ENCODE assay signal across 13 mouse cellular contexts in the genomic region with DNA sequence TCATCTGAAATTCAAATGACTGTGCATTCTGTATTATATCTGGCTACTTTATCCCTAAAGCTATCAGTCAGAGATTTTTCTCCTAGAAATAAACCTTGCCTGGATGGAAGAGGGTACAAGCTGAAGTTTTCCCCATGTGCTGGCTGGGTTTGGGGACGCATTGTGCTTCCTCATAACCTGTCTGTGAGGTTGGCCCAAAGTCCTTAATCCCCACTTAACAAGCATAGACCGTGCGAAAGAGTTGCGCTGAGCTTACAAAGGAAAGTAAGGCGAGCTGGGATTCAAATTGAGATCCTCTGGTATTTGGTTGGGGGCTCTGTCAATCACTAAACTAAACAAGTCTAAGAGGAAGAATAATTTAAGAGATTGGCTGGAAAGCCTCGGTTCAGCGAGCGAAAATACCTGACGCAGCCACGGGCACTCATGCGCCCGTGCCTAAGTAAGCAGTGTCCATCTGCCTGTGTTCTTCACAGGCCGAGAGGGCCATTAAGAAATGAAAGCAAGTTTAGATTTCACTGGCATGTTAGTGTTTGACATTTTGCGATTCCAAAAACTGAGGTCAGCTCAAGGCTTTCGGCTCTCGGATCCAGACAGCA.
DNase-seq lines count a peak whose midpoint lies in the region; ATAC-seq and TF ChIP-seq lines count a peak whose summit lies in the region.
"Had no signal": no experiment of that assay in that cellular context is flagged by ENCODE, and none has a peak within 500 bp of the region (broad histone marks: within the 10 kb centered on the region; RNA-seq: fewer than 3 reads in every experiment).

No protein-coding gene starts in this region.

- WGBS in kidney, postnatal 0 days, result 58% methylated on average over 16 of the region's 16 CpGs
- 18% methylated on average over 16 of the region's 16 CpGs for WGBS in forebrain, embryonic 11.5 days
- WGBS in midbrain, embryonic 15.5 days, result 20% methylated on average over 16 of the region's 16 CpGs
- 71% methylated on average over 16 of the region's 16 CpGs for WGBS in hindbrain, postnatal 0 days

- H3K9me3 ChIP-seq in kidney, postnatal 0 days (replicated peaks; ENCODE audit: low read length), result no peaks in the 10 kb centered on the region
- H3K9me3 ChIP-seq in forebrain, embryonic 11.5 days (ENCODE audit: control insufficient read depth, low read length), result no peaks in the 10 kb centered on the region
- no peaks in the 10 kb centered on the region for H3K9me3 ChIP-seq in midbrain, embryonic 15.5 days
- no peaks in the 10 kb centered on the region for H3K9me3 ChIP-seq in hindbrain, postnatal 0 days (ENCODE audit: low read length)
- H3K9me3 ChIP-seq: liver, embryonic 12.5 days; megakaryocyte, embryonic 14.5 days had no signal

- no peak for ATAC-seq in kidney, postnatal 0 days (replicated peaks; ENCODE audit: low FRiP score, low read depth)
- peak; percentile 46; the same call in 1 of the 2 replicates for ATAC-seq in forebrain, embryonic 11.5 days (replicated peaks; ENCODE audit: low FRiP score)
- ATAC-seq in midbrain, embryonic 15.5 days (replicated peaks), result no peak
- no peak for ATAC-seq in hindbrain, postnatal 0 days
- ATAC-seq: liver, embryonic 12.5 days had no signal

- H3K27me3 ChIP-seq in kidney, postnatal 0 days (ENCODE audit: insufficient read depth, low read length), result no peaks in the 10 kb centered on the region
- H3K27me3 ChIP-seq in forebrain, embryonic 11.5 days (ENCODE audit: control insufficient read depth, insufficient read depth, low read length), result no peaks in the 10 kb centered on the region
- H3K27me3 ChIP-seq in midbrain, embryonic 15.5 days (replicated peaks), result no peaks in the 10 kb centered on the region
- H3K27me3 ChIP-seq in hindbrain, postnatal 0 days (ENCODE audit: insufficient read depth, low read length), result no peaks in the 10 kb centered on the region
- H3K27me3 ChIP-seq: liver, embryonic 12.5 days; megakaryocyte, embryonic 14.5 days had no signal

- peak overlapping the region; percentile 24 for H3K4me2 ChIP-seq in kidney, postnatal 0 days (ENCODE audit: low read length)
- peak overlapping the region; percentile 38 for H3K4me2 ChIP-seq in forebrain, embryonic 11.5 days (ENCODE audit: low read depth, low read length, severe bottlenecking)
- H3K4me2 ChIP-seq in midbrain, embryonic 15.5 days, result peak overlapping the region; percentile 45
- H3K4me2 ChIP-seq in hindbrain, postnatal 0 days (ENCODE audit: low read depth, low read length), result no peak overlapping the region
- H3K4me2 ChIP-seq: liver, embryonic 12.5 days had no signal

- H3K4me3 ChIP-seq in kidney, postnatal 0 days (replicated peaks; ENCODE audit: low read depth, low read length), result no peak overlapping the region
- 0 out of 2 replicates have a peak overlapping the region, but pooled peaks have one; percentile 5 for H3K4me3 ChIP-seq in forebrain, embryonic 11.5 days (ENCODE audit: low read depth, low read length)
- H3K4me3 ChIP-seq in midbrain, embryonic 15.5 days, result peak overlapping the region; percentile 21
- no peak overlapping the region for H3K4me3 ChIP-seq in hindbrain, postnatal 0 days (ENCODE audit: low read length)
- H3K4me3 ChIP-seq: hindbrain, embryonic 10.5 days; liver, embryonic 12.5 days; megakaryocyte, embryonic 14.5 days had no signal

- no peaks in the 10 kb centered on the region for H3K36me3 ChIP-seq in kidney, postnatal 0 days (ENCODE audit: insufficient read depth, low read length)
- H3K36me3 ChIP-seq in forebrain, embryonic 11.5 days (ENCODE audit: control insufficient read depth, insufficient read depth, low read length), result no peaks in the 10 kb centered on the region
- no peaks in the 10 kb centered on the region for H3K36me3 ChIP-seq in midbrain, embryonic 15.5 days (replicated peaks)
- no peaks in the 10 kb centered on the region for H3K36me3 ChIP-seq in hindbrain, postnatal 0 days (ENCODE audit: insufficient read depth, low read length)
- H3K36me3 ChIP-seq: hindbrain, embryonic 10.5 days; liver, embryonic 12.5 days had no signal

- H3K4me1 ChIP-seq in kidney, postnatal 0 days (replicated peaks; ENCODE audit: insufficient read depth, low read length), result no peaks in the 10 kb centered on the region
- H3K4me1 ChIP-seq in forebrain, embryonic 11.5 days (replicated peaks; ENCODE audit: control insufficient read depth, insufficient read depth, low read length), result no peaks in the 10 kb centered on the region
- peaks cover 7% of the 10 kb centered on the region; the same call in 1 of the 2 replicates for H3K4me1 ChIP-seq in midbrain, embryonic 15.5 days
- no peaks in the 10 kb centered on the region for H3K4me1 ChIP-seq in hindbrain, postnatal 0 days (ENCODE audit: insufficient read depth, low read length)
- H3K4me1 ChIP-seq: liver, embryonic 12.5 days; megakaryocyte, embryonic 14.5 days had no signal

- no peak overlapping the region for H3K27ac ChIP-seq in kidney, postnatal 0 days
- no peak overlapping the region for H3K27ac ChIP-seq in forebrain, embryonic 11.5 days (ENCODE audit: low read depth, low read length)
- no peak overlapping the region for H3K27ac ChIP-seq in midbrain, embryonic 15.5 days
- no peak overlapping the region for H3K27ac ChIP-seq in hindbrain, postnatal 0 days
- H3K27ac ChIP-seq: hindbrain, embryonic 10.5 days; liver, embryonic 12.5 days had no signal

- no peak for TF ChIP-seq CTCF in kidney, postnatal 0 days (IDR thresholded peaks at IDR 0.05; ENCODE audit: low read depth)
- TF ChIP-seq CTCF in hindbrain, postnatal 0 days (IDR thresholded peaks at IDR 0.05; ENCODE audit: low read depth), result no peak

- DNase-seq in embryo, embryonic 10.5 days (ENCODE audit: low spot score), result peak; percentile 33
- no peak for DNase-seq in embryo, embryonic 10 days (ENCODE audit: low spot score)
- DNase-seq in kidney, postnatal 0 days (ENCODE audit: low spot score), result no peak
- no peak for DNase-seq in kidney, postnatal 10 days
- peak; percentile 52 for DNase-seq in forebrain, embryonic 11.5 days (ENCODE audit: low spot score)
- DNase-seq in spleen, postnatal 10 days (ENCODE audit: low spot score in 2 of 2), result no peak
- DNase-seq in hindbrain, postnatal 0 days (ENCODE audit: low spot score), result no peak
- DNase-seq: kidney, postnatal 36 days; right cerebral cortex, postnatal 4 days had no signal

- H3K9ac ChIP-seq in kidney, postnatal 0 days (ENCODE audit: low read depth, low read length), result no peak overlapping the region
- H3K9ac ChIP-seq in forebrain, embryonic 11.5 days (ENCODE audit: low read length), result peak overlapping the region; percentile 18; the same call in 1 of the 2 replicates
- no peak overlapping the region for H3K9ac ChIP-seq in midbrain, embryonic 15.5 days
- H3K9ac ChIP-seq in hindbrain, postnatal 0 days (replicated peaks; ENCODE audit: low read length), result no peak overlapping the region
- H3K9ac ChIP-seq: liver, embryonic 12.5 days had no signal

Comparison
In these comparisons a context has a peak if more than half of its experiments do, and no peak if none do; other contexts are left out.
1. DNase-seq: peak in embryo, embryonic 10.5 days (single experiment) and forebrain, embryonic 11.5 days (single experiment); none in embryo, embryonic 10 days (single experiment), kidney, postnatal 0 days (single experiment), kidney, postnatal 10 days (single experiment), spleen, postnatal 10 days (0 of 2) and hindbrain, postnatal 0 days (single experiment).
2. H3K4me3 ChIP-seq: peak in forebrain, embryonic 11.5 days (single experiment) and midbrain, embryonic 15.5 days (single experiment); none in kidney, postnatal 0 days (single experiment) and hindbrain, postnatal 0 days (single experiment).